Mouse (Mus musculus): ENCODE measurements around the gene Hsd17b10.

Hsd17b10 gene

GRCm38 (mm10) chrX:152001737-152002710 lies at the start of gene Hsd17b10:
Gene Hsd17b10 (plus strand): TSS chrX:152001845.
- peak; percentile 65 to 67 for DNase-seq (ENCODE audit: low spot score in 2 of 2)

- DNase-seq (ENCODE audit: low spot score in 2 of 2): no peak
Measured at GRCm38 (mm10) chrX:151999006-151999710, 2.5 kb upstream of the Hsd17b10 start.

- DNase-seq (ENCODE audit: low spot score in 2 of 2): no peak
Measured at GRCm38 (mm10) chrX:152001182-152001684, 412 bp upstream of the Hsd17b10 start.

GRCm38 (mm10) chrX:152002865-152003264 lies 1.2 kb downstream of the Hsd17b10 start:
- no peak for DNase-seq (ENCODE audit: low spot score in 2 of 2)

GRCm38 (mm10) chrX:152007863-152008262 lies 6.2 kb downstream of the Hsd17b10 start:
- no peak for DNase-seq (ENCODE audit: low spot score in 2 of 2)

- DNase-seq (ENCODE audit: low spot score in 2 of 2): no peak
Measured at GRCm38 (mm10) chrX:152015752-152016150, 14.1 kb downstream of the Hsd17b10 start.

GRCm38 (mm10) chrX:152016151-152017145 lies 14.8 kb downstream of the Hsd17b10 start, which contains the start of the genes Ribc1 and Smc1a:
Gene Ribc1 (minus strand): TSS chrX:152016295.
Gene Smc1a (plus strand): TSS chrX:152016428.
- peak; percentile 69 to 78 for DNase-seq (ENCODE audit: low spot score in 2 of 2)

GRCm38 (mm10) chrX:152017186-152017585 lies 15.5 kb downstream of the Hsd17b10 start:
- DNase-seq (ENCODE audit: low spot score in 2 of 2): no peak

GRCm38 (mm10) chrX:152019294-152019693 lies 17.6 kb downstream of the Hsd17b10 start:
- no peak for DNase-seq (ENCODE audit: low spot score in 2 of 2)

GRCm38 (mm10) chrX:152039865-152040264 lies 38.2 kb downstream of the Hsd17b10 start:
- DNase-seq (ENCODE audit: low spot score in 2 of 2): no peak

- DNase-seq (ENCODE audit: low spot score in 2 of 2): no peak
Measured at GRCm38 (mm10) chrX:152047230-152047629, 45.6 kb downstream of the Hsd17b10 start.

GRCm38 (mm10) chrX:152052546-152052945 lies 50.9 kb downstream of the Hsd17b10 start:
- no peak for DNase-seq (ENCODE audit: low spot score in 2 of 2)

All from spleen, postnatal 14 days (tissue).